Mouse (Mus musculus) midbrain, postnatal 0 days (tissue): ENCODE data around the gene Lhcgr. TPM values are rescaled to one million over a fixed set of nuclear protein-coding genes. Genes with fewer than 3 reads are reported as not detected.

ENCODE experiments used
- ATAC-seq: fragments of 200-750 bp; cut with Nextera tagmentation; 2 replicates; pipeline ENCODE4 v1.8.0; 2017; ENCODE audit warnings: moderate number of reproducible peaks, mild to moderate bottlenecking, moderate TSS enrichment, moderate library complexity; ENCODE audit not compliant: low FRiP score
- DNase-seq: peaks from one replicate; pipeline ENCODE4 v3.0.0-alpha.2; 2015; ENCODE audit warnings: low spot score
- H3K27ac ChIP-seq: fragments of 300-500 bp; sonication (generic); 2 replicates; pipeline ENCODE4 v1.5.1; 2014; ENCODE audit warnings: low read depth, mild to moderate bottlenecking, low read length, mixed read lengths
- H3K27me3 ChIP-seq: fragments of 300-500 bp; sonication (generic); 2 replicates; pipeline ENCODE4 v1.6.1; 2014; ENCODE audit warnings: low read length, control low read depth, mixed read lengths; ENCODE audit not compliant: insufficient read depth
- H3K36me3 ChIP-seq: fragments of 300-500 bp; sonication (generic); 2 replicates; pipeline ENCODE4 v1.6.1; 2014; ENCODE audit warnings: low read length, control low read depth, mixed read lengths; ENCODE audit not compliant: insufficient read depth
- H3K4me1 ChIP-seq: fragments of 300-500 bp; sonication (generic); 2 replicates; pipeline ENCODE4 v1.6.1; 2014; ENCODE audit warnings: mild to moderate bottlenecking, control low read depth, antibody characterized with exemption, low read length, mixed read lengths; ENCODE audit not compliant: insufficient read depth
- H3K4me2 ChIP-seq: fragments of 300-500 bp; sonication (generic); 2 replicates; pipeline ENCODE4 v1.6.1; 2014; ENCODE audit warnings: low read depth, mild to moderate bottlenecking, low read length, mixed read lengths; ENCODE audit not compliant: poor library complexity, severe bottlenecking
- H3K4me3 ChIP-seq: fragments of 300-500 bp; sonication (generic); 2 replicates; pipeline ENCODE4 v1.5.1; 2014; ENCODE audit warnings: low read depth, mild to moderate bottlenecking, low read length, moderate library complexity
- H3K9ac ChIP-seq: fragments of 300-500 bp; sonication (generic); replicated peaks from 2 replicates; pipeline ENCODE4 v1.6.1; 2014; ENCODE audit warnings: mild to moderate bottlenecking, low read length, moderate library complexity, mixed read lengths; ENCODE audit not compliant: poor library complexity, severe bottlenecking
- H3K9me3 ChIP-seq: fragments of 300-500 bp; sonication (generic); 2 replicates; pipeline ENCODE4 v1.6.1; 2016; ENCODE audit warnings: low read length, control low read depth
- CTCF ChIP-seq: IDR thresholded peaks from 2 replicates; pipeline ENCODE4 v1.5.1; 2016; ENCODE audit warnings: antibody characterized with exemption, mild to moderate bottlenecking
- WGBS: fragments of 180-500 bp; shearing (Covaris S2); extraction: QIAGEN DNeasy Blood & Tissue Kit; methylation state at CpG from one replicate; pipeline ENCODE4 v1.1.7; 2014; 5-methylcytosine and 5-hydroxymethylcytosine counted together
- polyA plus RNA-seq: library from polyadenylated mRNA; unstranded; fragments of >200 nt; fragmentation: Nextera tagmentation; extraction: Ambion mirVana; gene quantifications from 2 replicates; pipeline ENCODE4 v1.2.1, GENCODE M21; 2015
- total RNA-seq: library from RNA; depleted of rRNA; stranded (reverse); fragments of >200 nt; gene quantifications from 2 replicates; pipeline ENCODE4 v1.2.3, GENCODE M21; 2014; rRNA removed

The Lhcgr gene
- total and polyA plus RNA-seq, 2 experiments from 2014 or later, result 0.74 to 0.88 TPM

GRCm38 (mm10) chr17:88669921-88670320 lies 121.9 kb downstream of the Lhcgr start:
- Histone ChIP-seq H3K4me2 (no peak overlapping the region), H3K27ac (no peak overlapping the region), H3K9me3 (no peaks in the 10 kb centered on the region), H3K27me3 (no peaks in the 10 kb centered on the region), H3K36me3 (no peaks in the 10 kb centered on the region), H3K9ac (no peak overlapping the region), H3K4me3 (no peak overlapping the region), H3K4me1 (no peaks in the 10 kb centered on the region)
- no peak for TF ChIP-seq CTCF
- 22% methylated on average over 2 of the region's 2 CpGs for WGBS
- DNase-seq (no peak), ATAC-seq (no peak)

DNA sequence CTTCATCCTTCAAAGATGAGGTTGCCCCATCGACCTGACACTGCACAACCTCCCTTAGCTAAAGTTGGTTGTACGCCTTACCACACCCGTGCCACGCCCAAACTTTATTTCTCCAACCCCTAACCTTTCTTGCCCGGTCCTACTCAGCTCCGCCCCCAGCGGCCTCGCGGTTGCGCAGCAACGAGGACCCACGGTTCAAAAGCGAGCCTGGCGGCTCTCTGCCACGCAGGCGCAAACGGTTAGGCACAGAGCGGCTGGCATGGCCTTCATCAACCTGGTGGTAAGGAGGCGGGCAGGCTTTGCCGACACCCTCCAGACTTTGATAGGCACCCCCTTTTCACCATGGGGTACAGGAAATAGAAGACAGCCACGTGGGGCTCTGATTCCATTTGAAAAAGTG lies 123.3 kb downstream of the Lhcgr start, which contains the start of gene Gtf2a1l:
Gtf2a1l (plus strand) TSS at position 209 of the 400 bp plus-strand sequence.
- no peak within 1 kb of the TSS for H3K4me3 ChIP-seq
- DNase-seq (peak; percentile 40), ATAC-seq (peak; percentile 49; the same call in 1 of the 2 replicates)
- H3K9me3 ChIP-seq, result no peaks in the 10 kb centered on the region
- H3K4me1 ChIP-seq, result no peaks in the 10 kb centered on the region
- WGBS, result 36% methylated on average over 21 of the region's 21 CpGs
- H3K9ac ChIP-seq, result no peak within 1 kb of the TSS
- peak within 1 kb of the TSS; percentile 28; the same call in 1 of the 2 replicates for H3K4me2 ChIP-seq
- H3K27me3 ChIP-seq, result no peaks in the 10 kb centered on the region
- no peak within 1 kb of the TSS for H3K27ac ChIP-seq
- TF ChIP-seq CTCF, result peak; percentile 33; the same call in 1 of the 2 replicates
- H3K36me3 ChIP-seq, result no peaks in the 10 kb centered on the region

Other genes starting within 250 kb of the Lhcgr start
- 4.0 and 5.0 TPM in 2 replicates for gene Ston1, start 194.3 kb downstream of the Lhcgr start, total RNA-seq
- gene Ston1, start 194.3 kb downstream of the Lhcgr start, polyA plus RNA-seq, result 1.1 and 1.3 TPM in 2 replicates
- gene Gtf2a1l, start 123.3 kb downstream of the Lhcgr start, total RNA-seq, result not detected in 2 replicates
- 0.29 and 0.39 TPM in 2 replicates for gene Gtf2a1l, start 123.3 kb downstream of the Lhcgr start, polyA plus RNA-seq